Mouse (Mus musculus) cerebellum, adult (tissue): ENCODE results near the gene Nol3.

Experiments used
- ATAC-seq: cut with Nextera tagmentation; 2 replicates; pipeline ENCODE4 v1.9.2; 2017; ENCODE audit warnings: mild to moderate bottlenecking, moderate library complexity, mixed read lengths; ENCODE audit not compliant: insufficient number of reproducible peaks, low FRiP score, low TSS enrichment

Nol3 gene

GRCm38 (mm10) chr8:105261326-105261980 lies 14.5 kb upstream of the Nol3 start:
- no peak for ATAC-seq

- ATAC-seq, result no peak
These were observed 12.6 kb upstream of the Nol3 start for GRCm38 (mm10) chr8:105263244-105263912.

- no peak for ATAC-seq
These were observed 11.6 kb upstream of the Nol3 start, which contains the start of the genes Tradd and Fbxl8 for GRCm38 (mm10) chr8:105264024-105264982. Gene Tradd, minus strand, starts transcription at chr8:105264609. Gene Fbxl8, plus strand, starts transcription at chr8:105264648.

GRCm38 (mm10) chr8:105265128-105265527 lies 10.8 kb upstream of the Nol3 start:
- no peak for ATAC-seq

- ATAC-seq, result no peak
These were observed 9.2 kb upstream of the Nol3 start for GRCm38 (mm10) chr8:105266775-105267174.

- ATAC-seq, result peak; percentile 51
These were observed 7.4 kb upstream of the Nol3 start for GRCm38 (mm10) chr8:105268342-105269074.

- no peak for ATAC-seq
These were observed 6.9 kb upstream of the Nol3 start for GRCm38 (mm10) chr8:105269075-105269458.

- ATAC-seq, result no peak
These were observed 6.4 kb upstream of the Nol3 start, which contains the start of gene Hsf4 for GRCm38 (mm10) chr8:105269461-105269947. Gene Hsf4, plus strand, starts transcription at chr8:105269801.

GRCm38 (mm10) chr8:105270101-105270915 lies 5.6 kb upstream of the Nol3 start:
- no peak for ATAC-seq

- ATAC-seq, result no peak
These were observed 5.1 kb upstream of the Nol3 start for GRCm38 (mm10) chr8:105270916-105271186.

GRCm38 (mm10) chr8:105275387-105275786 lies 553 bp upstream of the Nol3 start:
- no peak for ATAC-seq

GRCm38 (mm10) chr8:105276292-105277120 lies 566 bp downstream of the Nol3 start:
- no peak for ATAC-seq

GRCm38 (mm10) chr8:105278911-105279334 lies 3.0 kb downstream of the Nol3 start:
- ATAC-seq, result peak; percentile 73

- ATAC-seq, result no peak
These were observed 4.6 kb downstream of the Nol3 start for GRCm38 (mm10) chr8:105280567-105280966.

GRCm38 (mm10) chr8:105281821-105282220 lies 5.9 kb downstream of the Nol3 start:
- ATAC-seq, result no peak

GRCm38 (mm10) chr8:105282239-105282638 lies 6.3 kb downstream of the Nol3 start:
- no peak for ATAC-seq

- 0 out of 2 replicates have a peak, but pooled peaks have one; percentile 16 for ATAC-seq
These were observed 7.1 kb downstream of the Nol3 start for GRCm38 (mm10) chr8:105283074-105283473.

GRCm38 (mm10) chr8:105285514-105285913 lies 9.6 kb downstream of the Nol3 start:
- ATAC-seq, result no peak
